Mouse (Mus musculus) lung, postnatal 0 days (tissue): Measurements from ENCODE around the gene Mdm4. TPM values are rescaled to one million over a fixed set of nuclear protein-coding genes. Genes with fewer than 3 reads are reported as not detected.

Experiments used
- ATAC-seq: fragments of 200-750 bp; cut with Nextera tagmentation; 2 replicates; pipeline ENCODE4 v1.8.0; 2017; ENCODE audit warnings: moderate library complexity
- DNase-seq: peaks from one replicate; pipeline ENCODE4 v3.0.0-alpha.2; 2016; ENCODE audit warnings: low spot score
- H3K27ac ChIP-seq: fragments of 300-500 bp; sonication (generic); 2 replicates; pipeline ENCODE4 v1.5.1; 2014; ENCODE audit warnings: antibody characterized with exemption, mild to moderate bottlenecking, low read length, mixed read lengths
- H3K27me3 ChIP-seq: fragments of 300-500 bp; sonication (generic); replicated peaks from 2 replicates; pipeline ENCODE4 v1.6.1; 2014; ENCODE audit warnings: low read length, mixed read lengths; ENCODE audit not compliant: insufficient read depth
- H3K36me3 ChIP-seq: fragments of 300-500 bp; sonication (generic); 2 replicates; pipeline ENCODE4 v1.6.1; 2014; ENCODE audit warnings: low read length, mixed read lengths; ENCODE audit not compliant: insufficient read depth
- H3K4me1 ChIP-seq: fragments of 300-500 bp; sonication (generic); 2 replicates; pipeline ENCODE4 v1.6.1; 2014; ENCODE audit warnings: antibody characterized with exemption, low read depth, low read length, mixed read lengths; ENCODE audit not compliant: insufficient read depth
- H3K4me2 ChIP-seq: fragments of 300-500 bp; sonication (generic); replicated peaks from 2 replicates; pipeline ENCODE4 v1.6.1; 2014; ENCODE audit warnings: low read depth, mild to moderate bottlenecking, low read length, moderate library complexity, mixed read lengths
- H3K4me3 ChIP-seq: fragments of 300-500 bp; sonication (generic); 2 replicates; pipeline ENCODE4 v1.5.1; 2014; ENCODE audit warnings: low read depth, low read length
- H3K9ac ChIP-seq: fragments of 300-500 bp; sonication (generic); replicated peaks from 2 replicates; pipeline ENCODE4 v1.6.1; 2014; ENCODE audit warnings: low read depth, mild to moderate bottlenecking
- H3K9me3 ChIP-seq: fragments of 300-500 bp; sonication (generic); 2 replicates; pipeline ENCODE4 v1.6.1; 2016; ENCODE audit warnings: low read length, mixed read lengths
- CTCF ChIP-seq: IDR thresholded peaks from 2 replicates; pipeline ENCODE4 v1.5.1; 2016; ENCODE audit warnings: antibody characterized with exemption, mild to moderate bottlenecking
- EP300 ChIP-seq: IDR thresholded peaks from 2 replicates; pipeline ENCODE4 v1.6.1; 2016; ENCODE audit warnings: antibody characterized with exemption, mild to moderate bottlenecking, control low read depth
- WGBS: fragments of 180-500 bp; shearing (Covaris S2); extraction: QIAGEN DNeasy Blood & Tissue Kit; methylation state at CpG from one replicate; pipeline ENCODE4 v1.1.7; 2014; 5-methylcytosine and 5-hydroxymethylcytosine counted together
- polyA plus RNA-seq: library from polyadenylated mRNA; unstranded; fragments of >200 nt; fragmentation: Nextera tagmentation; extraction: Ambion mirVana; gene quantifications from 2 replicates; pipeline ENCODE4 v1.2.1, GENCODE M21; 2015

Gene Mdm4
- 14.9 and 19.3 TPM in 2 replicates for polyA plus RNA-seq

GRCm38 (mm10) chr1:133030461-133030860, at the start of gene Mdm4:
Gene Mdm4 (minus strand): TSS chr1:133030561.
- H3K36me3 ChIP-seq: no peaks in the 10 kb centered on the region
- no peak within 1 kb of the TSS for H3K9ac ChIP-seq
- TF ChIP-seq CTCF (no peak), EP300 (no peak)
- no peak within 1 kb of the TSS for H3K4me2 ChIP-seq
- DNase-seq (no peak), ATAC-seq (no peak)
- no peak within 1 kb of the TSS for H3K27ac ChIP-seq
- H3K4me3 ChIP-seq: no peak within 1 kb of the TSS
- WGBS: 96% methylated on average over 5 of the region's 5 CpGs
- no peaks in the 10 kb centered on the region for H3K4me1 ChIP-seq
- H3K9me3 ChIP-seq: no peaks in the 10 kb centered on the region
- H3K27me3 ChIP-seq: no peaks in the 10 kb centered on the region

DNA sequence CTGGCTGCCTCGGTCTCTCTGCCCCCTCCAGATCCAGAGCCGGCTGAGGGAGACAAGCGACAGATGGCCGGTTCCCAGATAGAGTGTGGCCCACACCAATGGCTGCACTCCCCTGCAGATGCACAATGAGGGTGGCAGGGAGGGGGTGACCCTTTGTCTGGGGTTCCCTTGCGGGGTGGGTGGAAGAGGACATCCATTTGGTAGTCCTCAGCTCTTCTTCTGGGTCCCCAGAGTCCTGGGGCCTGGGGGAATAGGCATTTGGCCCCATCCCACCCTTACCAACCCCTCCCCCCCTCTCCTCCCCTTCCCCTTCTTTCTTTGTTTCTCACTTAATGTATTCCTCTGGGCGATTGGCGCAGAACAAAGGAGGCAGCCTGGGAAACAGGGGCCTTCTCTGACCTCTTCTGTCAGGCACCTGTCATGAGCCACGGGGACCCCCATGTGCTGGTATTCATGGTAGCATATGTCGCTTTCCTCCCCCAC, 49.8 kb upstream of the Mdm4 start:
- Histone ChIP-seq H3K36me3 (no peaks in the 10 kb centered on the region), H3K4me2 (no peak overlapping the region), H3K9ac (no peak overlapping the region), H3K4me3 (no peak overlapping the region), H3K27ac (no peak overlapping the region), H3K9me3 (no peaks in the 10 kb centered on the region), H3K4me1 (peaks cover 20% of the 10 kb centered on the region; the same call in 1 of the 2 replicates), H3K27me3 (no peaks in the 10 kb centered on the region; the same call in 1 of the 2 replicates)
- TF ChIP-seq EP300 (no peak), CTCF (no peak)
- no peak for ATAC-seq
- no peak for DNase-seq
- WGBS: 65% methylated on average over 9 of the region's 9 CpGs

DNA sequence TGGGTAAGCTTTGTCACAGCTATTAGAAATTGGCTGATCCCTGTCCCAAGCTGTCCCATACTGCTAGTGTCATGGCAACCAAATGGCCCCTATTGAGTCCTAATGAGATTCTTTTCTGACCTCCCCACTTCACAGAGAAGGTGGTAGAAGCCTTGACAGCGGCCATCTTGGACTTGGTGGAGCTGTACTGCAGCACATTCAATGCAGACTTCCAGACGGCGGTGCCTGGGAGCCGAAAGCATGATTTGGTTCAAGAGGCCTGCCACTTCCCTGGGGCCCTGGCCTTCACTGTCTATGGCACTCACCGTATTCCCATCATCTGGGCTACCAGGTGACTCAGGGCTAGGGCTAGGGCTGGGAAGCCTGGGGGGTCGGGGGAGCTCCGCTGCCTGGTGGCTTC, 49.1 kb upstream of the Mdm4 start:
- no peaks in the 10 kb centered on the region for H3K36me3 ChIP-seq
- no peak overlapping the region for H3K4me2 ChIP-seq
- H3K4me3 ChIP-seq: no peak overlapping the region
- no peak overlapping the region for H3K9ac ChIP-seq
- no peak for DNase-seq
- TF ChIP-seq CTCF (no peak), EP300 (no peak)
- WGBS: 90% methylated on average over 7 of the region's 7 CpGs
- no peaks in the 10 kb centered on the region for H3K9me3 ChIP-seq
- no peak overlapping the region for H3K27ac ChIP-seq
- H3K4me1 ChIP-seq: peaks cover 19% of the 10 kb centered on the region; the same call in 1 of the 2 replicates
- no peak for ATAC-seq
- no peaks in the 10 kb centered on the region; the same call in 1 of the 2 replicates for H3K27me3 ChIP-seq

DNA sequence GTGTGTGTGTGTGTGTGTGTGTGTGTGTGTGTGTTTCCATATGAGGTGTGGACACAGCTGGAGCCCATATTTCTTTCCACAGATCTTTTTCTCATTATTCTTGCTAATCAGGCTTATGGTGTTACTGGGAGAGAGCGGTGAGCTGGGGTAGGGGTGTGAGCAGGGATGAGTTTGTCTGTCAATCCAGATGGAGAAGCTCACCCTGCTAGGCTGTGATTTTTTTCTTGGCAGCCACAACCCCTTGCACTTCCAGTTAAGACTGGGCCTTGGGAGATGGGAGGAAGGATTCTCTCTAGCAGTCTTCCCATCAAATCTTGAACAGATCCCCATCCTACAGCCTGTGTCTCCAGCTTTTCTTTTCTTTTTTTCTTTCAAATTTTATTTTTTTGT, 48.0 kb upstream of the Mdm4 start:
- Histone ChIP-seq H3K36me3 (no peaks in the 10 kb centered on the region), H3K4me2 (no peak overlapping the region), H3K4me3 (no peak overlapping the region), H3K9ac (no peak overlapping the region), H3K27ac (no peak overlapping the region), H3K27me3 (no peaks in the 10 kb centered on the region; the same call in 1 of the 2 replicates), H3K4me1 (peaks cover 13% of the 10 kb centered on the region; the same call in 1 of the 2 replicates), H3K9me3 (no peaks in the 10 kb centered on the region)
- peak; percentile 1; the same call in 1 of the 2 replicates for ATAC-seq
- 74% methylated on average over 1 of the region's 1 CpGs for WGBS
- TF ChIP-seq EP300 (no peak), CTCF (no peak)
- DNase-seq: peak; percentile 34

DNA sequence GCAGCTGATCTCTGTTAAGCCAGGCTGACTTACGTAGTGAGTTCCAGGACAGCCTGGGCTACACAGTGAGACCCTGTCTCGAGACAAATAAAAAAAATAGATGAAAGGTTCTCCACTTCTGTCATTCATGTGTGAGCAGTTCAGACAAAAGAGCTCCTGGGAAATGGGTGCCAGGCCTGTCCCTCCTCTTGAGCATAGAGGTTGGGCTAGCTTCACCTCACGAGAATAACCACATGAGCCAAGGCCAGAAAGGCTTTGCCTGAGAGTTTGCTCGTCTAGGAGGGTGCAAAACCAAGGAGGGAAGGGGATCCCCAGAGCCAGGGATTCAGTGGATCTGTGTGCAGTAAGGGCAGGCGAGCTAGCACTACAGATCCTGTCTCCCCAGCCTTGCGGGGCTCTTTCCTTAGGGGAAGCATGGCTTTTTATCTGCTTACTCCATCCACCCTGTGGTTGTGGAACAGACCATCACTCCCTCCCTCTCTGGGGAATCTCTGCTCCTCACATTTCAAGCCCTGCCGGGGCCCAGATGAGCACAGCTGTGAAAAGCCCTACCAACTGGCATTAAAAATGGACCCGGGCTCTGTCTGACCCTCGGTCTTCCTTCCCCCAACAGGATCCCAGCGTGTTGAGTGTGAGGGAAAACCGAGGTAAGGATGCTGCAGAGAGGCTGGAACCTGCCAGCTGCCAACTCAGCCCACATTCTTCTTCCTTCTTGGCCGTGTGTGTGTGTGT, 47.4 kb upstream of the Mdm4 start:
- H3K4me1 ChIP-seq: peaks cover 19% of the 10 kb centered on the region
- no peak for TF ChIP-seq EP300
- TF ChIP-seq CTCF: no peak
- H3K27ac ChIP-seq: peak overlapping the region; percentile 55; the same call in 1 of the 2 replicates
- H3K4me3 ChIP-seq: no peak overlapping the region
- no peak overlapping the region for H3K9ac ChIP-seq
- WGBS: 54% methylated on average over 11 of the region's 12 CpGs
- H3K36me3 ChIP-seq: no peaks in the 10 kb centered on the region
- H3K4me2 ChIP-seq: no peak overlapping the region
- H3K9me3 ChIP-seq: no peaks in the 10 kb centered on the region
- DNase-seq: peak; percentile 45
- ATAC-seq: peak; percentile 0; the same call in 1 of the 2 replicates
- no peaks in the 10 kb centered on the region; the same call in 1 of the 2 replicates for H3K27me3 ChIP-seq

GRCm38 (mm10) chr1:133076681-133077514, 46.5 kb upstream of the Mdm4 start:
- Histone ChIP-seq H3K27me3 (no peaks in the 10 kb centered on the region; the same call in 1 of the 2 replicates), H3K36me3 (no peaks in the 10 kb centered on the region), H3K4me3 (no peak overlapping the region), H3K4me1 (peaks cover 27% of the 10 kb centered on the region), H3K4me2 (0 out of 2 replicates have a peak overlapping the region, but pooled peaks have one; percentile 8), H3K27ac (peak overlapping the region; percentile 55), H3K9me3 (no peaks in the 10 kb centered on the region), H3K9ac (no peak overlapping the region)
- no peak for TF ChIP-seq CTCF
- TF ChIP-seq EP300: peak; percentile 70
- 30% methylated on average over 20 of the region's 20 CpGs for WGBS
- ATAC-seq (peak; percentile 72), DNase-seq (peak; percentile 89)
